Mouse (Mus musculus) erythroblast, embryonic 14.5 days (primary cell): Measurements from ENCODE around the gene Srd5a1.

Source experiments
- GATA1 ChIP-seq: IDR thresholded peaks from 2 replicates; pipeline ENCODE4 v1.6.1; 2012; ENCODE audit warnings: low read length, inconsistent platforms, mixed read lengths
- TAL1 ChIP-seq: IDR thresholded peaks from 3 replicates; pipeline ENCODE4 v1.6.1; 2012; ENCODE audit warnings: low read length, inconsistent platforms, mixed read lengths

DNA sequence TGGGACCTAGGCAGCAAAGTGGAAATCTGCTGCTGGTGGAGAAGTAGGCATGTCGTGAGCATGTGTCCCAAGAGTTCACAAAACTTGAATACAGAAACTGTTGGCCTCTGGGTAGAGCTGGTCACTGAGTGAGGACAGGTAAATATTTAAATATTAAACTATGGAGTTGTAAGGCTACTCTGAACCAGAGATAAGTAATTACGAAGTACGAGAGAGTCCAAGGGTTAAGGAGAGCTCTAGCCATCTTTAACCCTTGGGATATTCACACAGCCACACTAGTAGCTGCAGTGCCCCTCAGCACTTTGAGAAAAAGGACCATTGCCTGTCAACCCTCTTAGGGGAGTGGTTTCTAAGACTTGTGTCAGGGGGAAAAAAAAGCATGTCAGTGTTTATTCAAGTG lies 25.1 kb upstream of the Srd5a1 start:
- no peak for TF ChIP-seq GATA1
- no peak for TF ChIP-seq TAL1
